Mouse (Mus musculus): ENCODE measurements around the gene Zbtb48.

GRCm38 (mm10) chr4:152027524-152027923 is at the start of gene Zbtb48:
- TF ChIP-seq CTCF (conservative IDR thresholded peaks at IDR 0.05; ENCODE audit: low read length) (no peak), NANOG (IDR thresholded peaks at IDR 0.05; ENCODE audit: borderline replicate concordance, low read length) (no peak), POU5F1 (IDR thresholded peaks at IDR 0.05; ENCODE audit: borderline replicate concordance, low read length) (no peak)
